Mouse (Mus musculus): Measurements from ENCODE around the gene Egfl8. TPM values are rescaled to one million over a fixed set of nuclear protein-coding genes. Genes with fewer than 3 reads are reported as not detected.

Gene Egfl8
- polyA plus RNA-seq, 1 experiment from 2014 or later, result 2.3 TPM

- Histone ChIP-seq H3K9ac (ENCODE audit: low read length) (no peak overlapping the region; the same call in 1 of the 2 replicates), H3K4me1 (replicated peaks; ENCODE audit: control insufficient read depth, insufficient read depth, low read length) (peaks cover 28% of the 10 kb centered on the region), H3K36me3 (ENCODE audit: control insufficient read depth, insufficient read depth, low read length) (no peaks in the 10 kb centered on the region; the same call in 1 of the 2 replicates), H3K27ac (ENCODE audit: low read depth, low read length) (peak overlapping the region; percentile 20; the same call in 1 of the 2 replicates), H3K9me3 (ENCODE audit: control insufficient read depth, low read length) (no peaks in the 10 kb centered on the region), H3K4me3 (ENCODE audit: low read depth, low read length) (no peak overlapping the region), H3K27me3 (ENCODE audit: control insufficient read depth, insufficient read depth, low read length) (peaks cover 26% of the 10 kb centered on the region), H3K4me2 (ENCODE audit: low read depth, low read length, severe bottlenecking) (peak overlapping the region; percentile 67; the same call in 1 of the 2 replicates)
- ATAC-seq (replicated peaks; ENCODE audit: low FRiP score) (no peak), DNase-seq (ENCODE audit: low spot score) (no peak)
- WGBS, result 11% methylated on average over 5 of the region's 5 CpGs
Observed at GRCm38 (mm10) chr17:34628644-34628967, 12.8 kb upstream of the Egfl8 start.

DNA sequence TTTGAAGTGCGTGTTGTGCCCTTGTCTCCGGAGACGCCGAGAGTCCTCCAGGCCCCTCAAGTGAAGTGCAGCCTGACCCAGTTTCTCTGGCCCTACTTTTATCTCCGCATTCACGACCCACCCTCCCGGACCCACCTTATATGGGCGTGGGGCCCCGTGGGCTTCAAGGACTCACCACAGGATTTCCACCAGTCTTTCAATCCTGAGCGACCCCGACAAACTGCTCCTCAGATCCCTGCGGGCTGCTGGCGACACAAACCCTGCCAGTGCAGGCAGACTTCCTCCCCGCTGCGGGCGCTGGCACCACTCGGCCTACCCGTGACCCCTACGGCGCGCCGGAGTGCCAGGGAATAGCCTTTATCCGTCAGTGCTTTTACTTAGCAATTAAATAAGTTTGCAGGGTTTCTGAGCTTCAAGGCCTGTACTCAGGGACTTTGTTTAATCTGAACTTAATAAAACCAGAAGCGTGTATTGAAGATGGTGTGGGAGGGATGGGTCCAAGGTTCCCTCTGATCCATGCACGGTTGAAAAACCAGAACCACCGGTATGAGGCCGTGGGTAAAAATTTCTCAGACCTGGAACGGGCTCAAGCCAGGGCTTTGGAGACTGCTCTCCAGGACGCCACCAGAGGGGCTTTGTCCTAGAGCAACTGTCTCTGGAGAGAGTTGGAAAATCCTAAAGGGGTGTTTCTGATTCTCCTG is 12.3 kb upstream of the Egfl8 start, which contains the start of gene Ppt2:
Gene Ppt2, minus strand, starts transcription at position 568 of the 701 bp plus-strand sequence.
- H3K4me1 ChIP-seq (replicated peaks; ENCODE audit: control insufficient read depth, insufficient read depth, low read length), result peaks cover 28% of the 10 kb centered on the region
- peak within 1 kb of the TSS; percentile 84 for H3K27ac ChIP-seq (ENCODE audit: low read depth, low read length)
- H3K9ac ChIP-seq (ENCODE audit: low read length), result peak within 1 kb of the TSS; percentile 47
- H3K27me3 ChIP-seq (ENCODE audit: control insufficient read depth, insufficient read depth, low read length), result peaks cover 26% of the 10 kb centered on the region
- ATAC-seq (replicated peaks; ENCODE audit: low FRiP score) (no peak), DNase-seq (ENCODE audit: low spot score) (peak; percentile 71)
- no peaks in the 10 kb centered on the region; the same call in 1 of the 2 replicates for H3K36me3 ChIP-seq (ENCODE audit: control insufficient read depth, insufficient read depth, low read length)
- H3K4me3 ChIP-seq (ENCODE audit: low read depth, low read length), result peak within 1 kb of the TSS; percentile 48
- no peaks in the 10 kb centered on the region for H3K9me3 ChIP-seq (ENCODE audit: control insufficient read depth, low read length)
- H3K4me2 ChIP-seq (ENCODE audit: low read depth, low read length, severe bottlenecking), result peak within 1 kb of the TSS; percentile 67
- 8% methylated on average over 29 of the region's 29 CpGs for WGBS

DNA sequence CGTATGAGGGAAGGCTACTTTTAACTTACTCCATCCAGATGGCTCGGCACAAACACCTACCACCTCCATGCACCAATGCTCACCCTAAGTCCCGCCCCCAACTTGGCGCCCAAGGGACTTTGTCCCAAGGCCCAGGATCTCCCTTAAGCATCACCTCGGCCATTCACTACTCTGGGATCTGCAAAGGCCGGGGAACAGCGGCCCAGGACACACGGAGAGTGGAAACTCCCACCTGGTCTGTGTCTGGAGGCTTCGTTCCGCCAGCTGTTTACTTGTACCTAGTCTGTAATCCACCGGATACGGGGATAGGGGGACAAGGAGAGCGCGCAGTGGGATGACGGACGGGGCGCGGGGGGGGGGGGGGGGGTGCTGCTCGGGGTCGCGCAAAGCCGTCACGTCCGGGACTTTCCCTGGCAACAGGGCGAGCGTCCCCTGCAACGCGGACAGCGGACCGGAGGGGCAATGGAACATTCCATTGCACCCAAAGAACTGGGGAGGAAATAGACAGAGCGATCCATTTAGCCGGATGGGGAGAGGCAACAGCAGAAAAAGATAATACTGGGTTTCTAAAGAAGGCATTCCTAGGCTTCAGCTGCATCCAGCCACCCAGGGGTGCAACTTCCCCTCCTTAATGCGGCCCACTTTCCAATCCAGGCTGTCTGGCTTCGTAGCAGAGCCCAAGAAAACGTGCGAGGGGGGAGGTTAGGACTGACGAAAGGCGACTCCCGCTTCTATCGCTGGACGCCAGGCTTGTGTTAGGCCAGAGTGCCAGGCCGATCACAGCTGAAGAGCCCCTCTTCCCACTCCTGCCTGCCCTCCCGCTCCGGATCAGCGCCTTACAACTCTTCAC is 11.5 kb upstream of the Egfl8 start:
- peak overlapping the region; percentile 48 for H3K4me3 ChIP-seq (ENCODE audit: low read depth, low read length)
- H3K9me3 ChIP-seq (ENCODE audit: control insufficient read depth, low read length), result no peaks in the 10 kb centered on the region
- peak; percentile 94 for DNase-seq (ENCODE audit: low spot score)
- H3K27ac ChIP-seq (ENCODE audit: low read depth, low read length), result peak overlapping the region; percentile 84
- H3K4me1 ChIP-seq (replicated peaks; ENCODE audit: control insufficient read depth, insufficient read depth, low read length), result peaks cover 28% of the 10 kb centered on the region
- no peaks in the 10 kb centered on the region; the same call in 1 of the 2 replicates for H3K36me3 ChIP-seq (ENCODE audit: control insufficient read depth, insufficient read depth, low read length)
- peaks cover 24% of the 10 kb centered on the region for H3K27me3 ChIP-seq (ENCODE audit: control insufficient read depth, insufficient read depth, low read length)
- 1% methylated on average over 39 of the region's 45 CpGs for WGBS
- H3K4me2 ChIP-seq (ENCODE audit: low read depth, low read length, severe bottlenecking), result peak overlapping the region; percentile 67
- peak overlapping the region; percentile 47 for H3K9ac ChIP-seq (ENCODE audit: low read length)
- ATAC-seq (replicated peaks; ENCODE audit: low FRiP score), result peak; percentile 76

DNA sequence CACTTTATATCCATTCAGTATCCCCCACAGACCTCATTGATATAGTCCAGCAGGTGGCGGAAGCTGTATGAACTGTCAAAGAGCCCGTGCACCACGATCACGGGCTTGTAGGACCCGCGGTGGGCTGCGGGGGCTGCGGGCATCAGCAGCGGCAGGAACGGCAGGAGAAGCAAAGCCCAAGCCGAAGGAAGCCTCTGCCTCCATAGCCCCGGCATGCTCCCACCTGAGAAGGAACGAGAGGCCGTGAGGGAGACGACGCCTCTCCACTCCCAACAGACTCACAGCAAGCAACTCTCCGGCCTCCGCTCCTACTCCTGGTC is 11.0 kb upstream of the Egfl8 start:
- H3K4me3 ChIP-seq (ENCODE audit: low read depth, low read length), result peak overlapping the region; percentile 48
- 0% methylated on average over 18 of the region's 18 CpGs for WGBS
- peak; percentile 69 for DNase-seq (ENCODE audit: low spot score)
- peaks cover 20% of the 10 kb centered on the region for H3K27me3 ChIP-seq (ENCODE audit: control insufficient read depth, insufficient read depth, low read length)
- peak overlapping the region; percentile 67 for H3K4me2 ChIP-seq (ENCODE audit: low read depth, low read length, severe bottlenecking)
- H3K9ac ChIP-seq (ENCODE audit: low read length), result peak overlapping the region; percentile 47
- H3K4me1 ChIP-seq (replicated peaks; ENCODE audit: control insufficient read depth, insufficient read depth, low read length), result peaks cover 24% of the 10 kb centered on the region
- H3K27ac ChIP-seq (ENCODE audit: low read depth, low read length), result peak overlapping the region; percentile 37; the same call in 1 of the 2 replicates
- ATAC-seq (replicated peaks; ENCODE audit: low FRiP score), result peak; percentile 31; the same call in 1 of the 2 replicates
- no peaks in the 10 kb centered on the region for H3K9me3 ChIP-seq (ENCODE audit: control insufficient read depth, low read length)
- H3K36me3 ChIP-seq (ENCODE audit: control insufficient read depth, insufficient read depth, low read length), result no peaks in the 10 kb centered on the region; the same call in 1 of the 2 replicates

DNA sequence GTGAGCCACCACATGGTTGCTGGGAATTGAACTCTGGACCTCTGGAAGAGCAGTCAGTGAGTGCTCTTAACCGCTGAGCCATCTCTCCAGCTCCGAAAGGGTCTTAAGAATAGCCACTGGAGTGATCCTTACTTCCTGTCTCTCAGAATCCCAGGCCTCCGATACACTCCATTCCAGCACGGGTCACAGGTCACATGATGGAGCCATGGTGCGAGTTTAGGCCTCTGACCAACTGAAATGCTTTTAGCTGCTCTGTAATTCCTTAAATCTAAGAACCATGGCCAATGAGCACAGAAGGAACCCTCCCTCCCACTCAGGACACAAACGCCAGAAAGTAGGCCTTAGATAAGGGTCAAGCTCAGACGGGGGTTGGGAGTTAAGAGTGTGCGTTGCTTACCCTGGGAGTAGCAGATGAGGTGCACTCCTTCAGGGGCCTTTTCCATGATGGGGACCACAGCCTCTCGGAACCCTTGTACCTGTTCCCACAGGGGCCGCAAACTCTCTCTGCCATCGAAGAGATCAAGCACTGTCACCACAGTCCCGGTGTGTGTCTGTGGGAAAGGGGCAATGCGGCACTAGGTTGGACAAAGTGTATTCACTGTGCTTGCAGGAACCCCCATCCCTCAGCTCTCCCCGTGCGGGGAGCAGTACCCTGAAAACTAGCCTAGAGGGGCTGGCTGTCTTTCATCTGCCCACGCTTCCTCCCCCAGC is 10.4 kb upstream of the Egfl8 start:
- no peaks in the 10 kb centered on the region; the same call in 1 of the 2 replicates for H3K36me3 ChIP-seq (ENCODE audit: control insufficient read depth, insufficient read depth, low read length)
- 56% methylated on average over 16 of the region's 16 CpGs for WGBS
- peak overlapping the region; percentile 67 for H3K4me2 ChIP-seq (ENCODE audit: low read depth, low read length, severe bottlenecking)
- H3K4me1 ChIP-seq (replicated peaks; ENCODE audit: control insufficient read depth, insufficient read depth, low read length), result peaks cover 20% of the 10 kb centered on the region
- H3K27ac ChIP-seq (ENCODE audit: low read depth, low read length), result no peak overlapping the region
- H3K9me3 ChIP-seq (ENCODE audit: control insufficient read depth, low read length), result no peaks in the 10 kb centered on the region
- H3K4me3 ChIP-seq (ENCODE audit: low read depth, low read length), result peak overlapping the region; percentile 48
- DNase-seq (ENCODE audit: low spot score) (no peak), ATAC-seq (replicated peaks; ENCODE audit: low FRiP score) (no peak)
- H3K9ac ChIP-seq (ENCODE audit: low read length), result peak overlapping the region; percentile 47
- H3K27me3 ChIP-seq (ENCODE audit: control insufficient read depth, insufficient read depth, low read length), result peaks cover 15% of the 10 kb centered on the region

- peaks cover 14% of the 10 kb centered on the region; the same call in 1 of the 2 replicates for H3K4me1 ChIP-seq (replicated peaks; ENCODE audit: control insufficient read depth, insufficient read depth, low read length)
- no peak overlapping the region for H3K4me3 ChIP-seq (ENCODE audit: low read depth, low read length)
- WGBS, result 93% methylated on average over 3 of the region's 3 CpGs
- no peak overlapping the region for H3K27ac ChIP-seq (ENCODE audit: low read depth, low read length)
- H3K9me3 ChIP-seq (ENCODE audit: control insufficient read depth, low read length), result no peaks in the 10 kb centered on the region
- peaks cover 4% of the 10 kb centered on the region; the same call in 1 of the 2 replicates for H3K27me3 ChIP-seq (ENCODE audit: control insufficient read depth, insufficient read depth, low read length)
- no peak overlapping the region for H3K4me2 ChIP-seq (ENCODE audit: low read depth, low read length, severe bottlenecking)
- ATAC-seq (replicated peaks; ENCODE audit: low FRiP score), result no peak
- DNase-seq (ENCODE audit: low spot score), result no peak
- no peaks in the 10 kb centered on the region; the same call in 1 of the 2 replicates for H3K36me3 ChIP-seq (ENCODE audit: control insufficient read depth, insufficient read depth, low read length)
- no peak overlapping the region for H3K9ac ChIP-seq (ENCODE audit: low read length)
Observed at GRCm38 (mm10) chr17:34624981-34625380, 9.2 kb upstream of the Egfl8 start.

DNA sequence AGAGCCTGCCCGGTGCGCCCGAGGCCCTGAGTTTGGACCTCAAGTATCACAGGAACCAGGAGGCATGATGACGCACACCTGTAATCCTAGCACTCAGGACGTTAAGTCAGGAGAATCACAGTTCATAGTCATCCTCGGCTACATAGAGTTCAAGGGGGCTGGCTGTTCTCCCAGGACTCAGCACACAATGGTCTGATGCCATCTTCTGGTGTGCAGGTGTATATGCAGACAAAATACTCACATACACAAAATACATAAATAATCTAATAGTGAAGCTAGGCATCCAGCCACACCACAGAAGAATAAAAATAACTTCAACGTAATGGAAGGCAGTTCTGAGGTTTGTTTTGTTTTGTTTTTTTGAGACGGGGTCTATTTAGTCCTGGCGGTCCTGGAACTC is 7.4 kb upstream of the Egfl8 start:
- Histone ChIP-seq H3K27ac (ENCODE audit: low read depth, low read length) (no peak overlapping the region), H3K9me3 (ENCODE audit: control insufficient read depth, low read length) (no peaks in the 10 kb centered on the region), H3K4me2 (ENCODE audit: low read depth, low read length, severe bottlenecking) (no peak overlapping the region), H3K36me3 (ENCODE audit: control insufficient read depth, insufficient read depth, low read length) (no peaks in the 10 kb centered on the region; the same call in 1 of the 2 replicates), H3K4me3 (ENCODE audit: low read depth, low read length) (no peak overlapping the region), H3K9ac (ENCODE audit: low read length) (no peak overlapping the region), H3K4me1 (replicated peaks; ENCODE audit: control insufficient read depth, insufficient read depth, low read length) (peaks cover 4% of the 10 kb centered on the region; the same call in 1 of the 2 replicates), H3K27me3 (ENCODE audit: control insufficient read depth, insufficient read depth, low read length) (no peaks in the 10 kb centered on the region)
- DNase-seq (ENCODE audit: low spot score) (peak; percentile 18), ATAC-seq (replicated peaks; ENCODE audit: low FRiP score) (no peak)
- 88% methylated on average over 9 of the region's 9 CpGs for WGBS

DNA sequence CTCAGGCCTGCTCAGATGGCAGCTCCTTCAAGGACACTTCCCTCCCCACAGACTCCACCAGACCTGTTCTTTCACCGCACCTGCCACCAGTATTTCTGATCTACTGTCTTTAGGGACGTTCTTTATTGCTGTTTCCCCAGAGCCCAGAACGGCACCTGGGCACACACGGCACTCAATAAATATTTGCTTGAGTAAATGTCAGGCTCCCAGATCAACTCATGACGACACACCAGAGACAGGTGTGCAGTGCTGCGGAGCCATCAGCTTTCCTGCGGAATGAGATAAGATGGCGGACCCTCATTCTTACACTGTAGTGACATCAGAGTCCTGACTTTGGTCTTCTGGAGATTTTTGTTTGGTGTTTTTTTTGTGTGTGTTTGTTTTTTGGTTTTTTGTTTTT is 5.2 kb upstream of the Egfl8 start:
- WGBS, result 94% methylated on average over 8 of the region's 8 CpGs
- ATAC-seq (replicated peaks; ENCODE audit: low FRiP score) (no peak), DNase-seq (ENCODE audit: low spot score) (peak; percentile 36)
- Histone ChIP-seq H3K27ac (ENCODE audit: low read depth, low read length) (no peak overlapping the region), H3K4me3 (ENCODE audit: low read depth, low read length) (no peak overlapping the region), H3K9me3 (ENCODE audit: control insufficient read depth, low read length) (no peaks in the 10 kb centered on the region), H3K36me3 (ENCODE audit: control insufficient read depth, insufficient read depth, low read length) (no peaks in the 10 kb centered on the region; the same call in 1 of the 2 replicates), H3K4me1 (replicated peaks; ENCODE audit: control insufficient read depth, insufficient read depth, low read length) (no peaks in the 10 kb centered on the region), H3K9ac (ENCODE audit: low read length) (no peak overlapping the region), H3K27me3 (ENCODE audit: control insufficient read depth, insufficient read depth, low read length) (no peaks in the 10 kb centered on the region), H3K4me2 (ENCODE audit: low read depth, low read length, severe bottlenecking) (no peak overlapping the region)

Measured in forebrain, embryonic 11.5 days (tissue).